Mouse (Mus musculus): ENCODE data around the gene Sin3a.

GRCm38 (mm10) chr9:57076701-57077660, 5.1 kb downstream of the Sin3a start:
- TF ChIP-seq POLR2A (IDR thresholded peaks at IDR 0.05; ENCODE audit: borderline replicate concordance, extremely low read depth, insufficient read depth, insufficient read length, poor library complexity, severe bottlenecking) (no peak), CTCF (IDR thresholded peaks at IDR 0.05; ENCODE audit: borderline replicate concordance, extremely low read depth, insufficient read depth, insufficient read length) (no peak)

All from brain, embryonic 14.5 days (tissue).